Mouse (Mus musculus) neural tube, embryonic 10.5 days (tissue): ENCODE data around the gene Zfp235.
A peak's percentile ranks its signal among the peaks of the same experiment; 100 is the strongest.

Source experiments
- DNase-seq: peaks from one replicate; pipeline ENCODE4 v3.0.0-alpha.2; 2017; ENCODE audit warnings: low spot score; ENCODE audit errors: extremely low spot score

Zfp235 gene

GRCm38 (mm10) chr7:24133996-24134828 is at the start of gene Zfp235:
Zfp235 (plus strand) TSS chr7:24134169.
- peak; percentile 81 for DNase-seq

- DNase-seq: no peak
These were observed 47.1 kb upstream of the Zfp235 start for GRCm38 (mm10) chr7:24086871-24087270.

- DNase-seq: no peak
These were observed 46.4 kb upstream of the Zfp235 start for GRCm38 (mm10) chr7:24087485-24088125.

- no peak for DNase-seq
These were observed 29.6 kb upstream of the Zfp235 start for GRCm38 (mm10) chr7:24104403-24104802.

GRCm38 (mm10) chr7:24105144-24105703 is 28.7 kb upstream of the Zfp235 start:
- no peak for DNase-seq

GRCm38 (mm10) chr7:24110839-24111238 is 23.1 kb upstream of the Zfp235 start:
- no peak for DNase-seq

- DNase-seq: no peak
These were observed 22.2 kb upstream of the Zfp235 start for GRCm38 (mm10) chr7:24111772-24112155.

GRCm38 (mm10) chr7:24112156-24112856 is 21.7 kb upstream of the Zfp235 start, which contains the start of gene Zfp112:
Zfp112 (plus strand) TSS chr7:24112314.
- DNase-seq: peak; percentile 89

- DNase-seq: no peak
These were observed 21.0 kb upstream of the Zfp235 start for GRCm38 (mm10) chr7:24113001-24113400.

- DNase-seq: no peak
These were observed 17.3 kb upstream of the Zfp235 start for GRCm38 (mm10) chr7:24116655-24117054.

- DNase-seq: no peak
These were observed 459 bp upstream of the Zfp235 start for GRCm38 (mm10) chr7:24133425-24133995.

GRCm38 (mm10) chr7:24142566-24142965 is 8.6 kb downstream of the Zfp235 start:
- DNase-seq: peak; percentile 9

- DNase-seq: peak; percentile 10
These were observed 19.3 kb downstream of the Zfp235 start for GRCm38 (mm10) chr7:24153272-24153671.

GRCm38 (mm10) chr7:24172191-24172590 is 38.2 kb downstream of the Zfp235 start:
- DNase-seq: no peak

GRCm38 (mm10) chr7:24174618-24175336 is 40.8 kb downstream of the Zfp235 start, which contains the start of gene Zfp114:
Zfp114 (plus strand) TSS chr7:24175060.
- peak; percentile 83 for DNase-seq

- no peak for DNase-seq
These were observed 41.4 kb downstream of the Zfp235 start for GRCm38 (mm10) chr7:24175337-24175711.

- peak; percentile 4 for DNase-seq
These were observed 53.6 kb downstream of the Zfp235 start for GRCm38 (mm10) chr7:24187611-24188010.

GRCm38 (mm10) chr7:24188901-24189570 is 55.1 kb downstream of the Zfp235 start:
- no peak for DNase-seq

GRCm38 (mm10) chr7:24189571-24189944 is 55.6 kb downstream of the Zfp235 start:
- no peak for DNase-seq

GRCm38 (mm10) chr7:24191361-24191760 is 57.4 kb downstream of the Zfp235 start:
- no peak for DNase-seq
